Comparison of ENCODE assay signal across 10 mouse cellular contexts in the genomic region with DNA sequence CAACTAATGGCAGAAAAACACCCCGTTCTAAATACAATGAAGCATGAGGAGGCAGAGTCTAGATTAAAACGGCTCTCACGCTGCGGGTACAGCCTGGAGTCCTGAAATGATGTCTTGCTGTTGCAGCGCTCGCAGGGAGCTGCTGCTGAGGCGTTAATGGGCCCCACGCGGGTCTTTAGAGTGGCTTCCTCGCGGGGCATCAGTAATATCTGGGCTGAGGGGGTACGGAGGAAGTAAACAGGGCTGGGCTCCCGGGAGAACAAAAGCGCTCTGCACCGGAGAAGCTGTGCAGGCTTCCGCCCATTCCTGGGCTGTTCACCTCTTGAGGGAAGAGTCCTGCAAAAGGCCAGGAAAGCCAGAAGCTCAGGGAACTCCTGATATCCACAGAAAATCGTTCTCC.
DNase-seq lines count a peak whose midpoint lies in the region; ATAC-seq and TF ChIP-seq lines count a peak whose summit lies in the region.
"Had no signal": no experiment of that assay in that cellular context is flagged by ENCODE, and none has a peak within 500 bp of the region (broad histone marks: within the 10 kb centered on the region; RNA-seq: fewer than 3 reads in every experiment).

No protein-coding gene starts in this region.

- no peak overlapping the region for H3K4me3 ChIP-seq in kidney, postnatal 0 days (replicated peaks; ENCODE audit: low read depth, low read length)
- peak overlapping the region; percentile 46; the same call in 1 of the 2 replicates for H3K4me3 ChIP-seq in E14TG2a.4 (replicated peaks; ENCODE audit: low read length)
- no peak overlapping the region for H3K4me3 ChIP-seq in intestine, embryonic 15.5 days (replicated peaks)
- H3K4me3 ChIP-seq: erythroblast, embryonic 14.5 days; midbrain, embryonic 15.5 days had no signal

- no peaks in the 10 kb centered on the region for H3K36me3 ChIP-seq in kidney, postnatal 0 days (ENCODE audit: insufficient read depth, low read length)
- H3K36me3 ChIP-seq in E14TG2a.4 (ENCODE audit: insufficient read depth, low read length) = no peaks in the 10 kb centered on the region
- no peaks in the 10 kb centered on the region for H3K36me3 ChIP-seq in intestine, embryonic 15.5 days
- H3K36me3 ChIP-seq: midbrain, embryonic 15.5 days had no signal

- no peak overlapping the region for H3K9ac ChIP-seq in kidney, postnatal 0 days (ENCODE audit: low read depth, low read length)
- no peak overlapping the region for H3K9ac ChIP-seq in intestine, embryonic 15.5 days
- H3K9ac ChIP-seq: midbrain, embryonic 15.5 days had no signal

- ATAC-seq in kidney, postnatal 0 days (replicated peaks; ENCODE audit: low FRiP score, low read depth) = no peak
- no peak for ATAC-seq in intestine, embryonic 15.5 days
- ATAC-seq: midbrain, embryonic 15.5 days had no signal

- H3K4me2 ChIP-seq in kidney, postnatal 0 days (ENCODE audit: low read length) = no peak overlapping the region
- peak overlapping the region; percentile 47 for H3K4me2 ChIP-seq in intestine, embryonic 15.5 days (replicated peaks)
- H3K4me2 ChIP-seq: midbrain, embryonic 15.5 days had no signal

- H3K27me3 ChIP-seq in kidney, postnatal 0 days (ENCODE audit: insufficient read depth, low read length) = no peaks in the 10 kb centered on the region
- H3K27me3 ChIP-seq in E14TG2a.4 (ENCODE audit: insufficient read depth, low read length) = no peaks in the 10 kb centered on the region
- H3K27me3 ChIP-seq in intestine, embryonic 15.5 days (replicated peaks) = no peaks in the 10 kb centered on the region
- H3K27me3 ChIP-seq: midbrain, embryonic 15.5 days had no signal

- TF ChIP-seq CTCF in kidney, postnatal 0 days (IDR thresholded peaks at IDR 0.05; ENCODE audit: low read depth) = no peak
- no peak for TF ChIP-seq CTCF in E14TG2a.4 (conservative IDR thresholded peaks at IDR 0.05; ENCODE audit: low read length)

- H3K27ac ChIP-seq in kidney, postnatal 0 days = no peak overlapping the region
- H3K27ac ChIP-seq in intestine, embryonic 15.5 days = no peak overlapping the region
- H3K27ac ChIP-seq: midbrain, embryonic 15.5 days had no signal

- no peaks in the 10 kb centered on the region for H3K4me1 ChIP-seq in kidney, postnatal 0 days (replicated peaks; ENCODE audit: insufficient read depth, low read length)
- peaks cover 7% of the 10 kb centered on the region for H3K4me1 ChIP-seq in E14TG2a.4 (replicated peaks; ENCODE audit: low read depth, low read length)
- H3K4me1 ChIP-seq in intestine, embryonic 15.5 days (replicated peaks) = no peaks in the 10 kb centered on the region
- H3K4me1 ChIP-seq: midbrain, embryonic 15.5 days had no signal

- DNase-seq in adrenal gland, postnatal 10 days = peak; percentile 3
- DNase-seq in adrenal gland, adult 18-20 months (ENCODE audit: low spot score in 2 of 2) = no peak
- peak; percentile 7 for DNase-seq in kidney, postnatal 0 days (ENCODE audit: low spot score)
- DNase-seq in kidney, adult 11 months = no peak
- no peak for DNase-seq in urinary bladder, postnatal 4 days (ENCODE audit: low spot score in 2 of 2)
- no peak for DNase-seq in left cerebral cortex, adult 8-10 months (ENCODE audit: low spot score in 2 of 2)

- no peaks in the 10 kb centered on the region for H3K9me3 ChIP-seq in kidney, postnatal 0 days (replicated peaks; ENCODE audit: low read length)
- no peaks in the 10 kb centered on the region for H3K9me3 ChIP-seq in E14TG2a.4 (ENCODE audit: low read length)
- H3K9me3 ChIP-seq in intestine, embryonic 15.5 days = no peaks in the 10 kb centered on the region
- H3K9me3 ChIP-seq: midbrain, embryonic 15.5 days had no signal

- 56% methylated on average over 17 of the region's 17 CpGs for WGBS in kidney, postnatal 0 days
- 41% methylated on average over 17 of the region's 17 CpGs for WGBS in intestine, embryonic 15.5 days

Comparison
In these comparisons a context has a peak if more than half of its experiments do, and no peak if none do; other contexts are left out.
1. DNase-seq: peak in adrenal gland, postnatal 10 days (single experiment) and kidney, postnatal 0 days (single experiment); none in adrenal gland, adult 18-20 months (0 of 2), kidney, adult 11 months (single experiment), urinary bladder, postnatal 4 days (0 of 2) and left cerebral cortex, adult 8-10 months (0 of 2).